Mouse (Mus musculus) cerebellum, postnatal 10 days (tissue): ENCODE data around the gene Myoz1.
A peak's percentile ranks its signal among the peaks of the same experiment; 100 is the strongest.

Experiments used
- DNase-seq, 2 experiments: peaks; one replicate each; pipeline ENCODE4 v3.0.0; 2021; ENCODE audit warnings: mixed read lengths in 2 of 2

Gene Myoz1

DNA sequence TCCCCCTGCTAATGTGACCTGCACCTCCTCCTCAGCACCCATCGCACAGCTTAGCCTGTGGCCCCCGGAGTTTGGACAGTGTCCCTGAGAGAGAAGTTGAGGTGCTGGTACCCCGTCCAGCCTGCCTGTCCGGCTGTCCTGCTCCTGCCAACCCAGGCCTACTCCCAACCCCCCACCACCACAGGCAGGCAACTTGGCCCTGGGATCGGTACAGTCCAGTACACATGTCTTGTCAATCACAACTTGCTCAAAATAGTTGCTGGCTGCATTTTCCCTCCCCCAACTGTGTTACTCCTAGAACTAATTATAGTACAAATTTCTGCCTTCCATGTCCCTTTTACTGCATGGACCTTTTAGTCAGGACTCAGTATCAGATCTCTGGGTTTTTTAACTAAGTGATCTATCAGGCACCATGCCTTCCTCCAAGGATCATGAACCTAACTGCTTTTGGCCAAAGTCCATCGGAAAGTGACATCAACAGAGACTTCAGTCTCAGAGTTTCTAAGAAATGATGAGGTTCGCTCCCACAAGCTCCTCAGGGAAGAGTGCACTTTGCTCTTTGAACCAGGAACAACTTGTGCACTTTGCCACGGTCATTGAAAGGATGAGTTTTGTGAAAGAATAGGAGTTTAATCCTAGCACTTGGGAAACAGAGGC, 11.9 kb upstream of the Myoz1 start, which contains the start of gene Synpo2l:
Synpo2l (minus strand) TSS at position 201 of the 657 bp plus-strand sequence.
- DNase-seq, result no peak

DNA sequence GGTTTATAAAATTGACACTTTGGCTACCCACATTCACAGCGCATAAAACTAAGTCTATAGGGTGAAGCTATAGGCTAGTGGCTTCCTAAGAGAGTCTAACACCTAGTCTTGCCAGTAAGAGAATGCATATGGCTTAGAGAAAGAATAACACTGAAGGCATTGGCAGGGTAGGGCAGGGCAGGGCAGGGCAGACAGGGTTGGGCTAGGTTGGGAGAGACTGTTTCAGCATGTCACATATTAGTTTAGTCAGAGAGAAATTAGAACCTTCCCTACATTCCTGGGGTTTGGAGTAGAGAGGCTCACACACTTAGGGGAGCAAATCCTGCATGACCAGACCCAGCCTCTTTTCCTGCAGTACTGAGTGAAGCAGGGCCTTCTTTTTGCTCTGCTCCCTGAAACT, 11.1 kb upstream of the Myoz1 start:
- no peak for DNase-seq

DNA sequence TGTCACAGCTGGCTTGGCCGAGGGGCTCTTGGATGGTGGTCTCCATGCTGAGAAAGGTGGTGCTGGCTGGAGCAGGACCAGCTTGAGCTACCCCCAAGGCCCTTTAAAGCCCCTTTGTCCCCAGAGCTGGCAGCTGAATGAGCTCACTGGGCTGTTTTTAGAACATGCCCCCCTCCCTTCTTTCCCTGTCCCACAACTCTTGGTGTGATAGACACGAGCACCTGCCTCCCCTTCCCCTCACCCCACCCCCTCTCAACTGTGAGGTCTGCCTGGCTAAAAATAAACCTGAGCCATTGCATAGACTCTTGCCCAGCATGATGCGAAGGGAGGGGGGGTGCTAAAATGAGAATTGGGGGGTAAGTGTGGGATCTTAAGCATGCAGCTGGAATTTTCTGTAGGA, 8.1 kb upstream of the Myoz1 start:
- no peak for DNase-seq

DNA sequence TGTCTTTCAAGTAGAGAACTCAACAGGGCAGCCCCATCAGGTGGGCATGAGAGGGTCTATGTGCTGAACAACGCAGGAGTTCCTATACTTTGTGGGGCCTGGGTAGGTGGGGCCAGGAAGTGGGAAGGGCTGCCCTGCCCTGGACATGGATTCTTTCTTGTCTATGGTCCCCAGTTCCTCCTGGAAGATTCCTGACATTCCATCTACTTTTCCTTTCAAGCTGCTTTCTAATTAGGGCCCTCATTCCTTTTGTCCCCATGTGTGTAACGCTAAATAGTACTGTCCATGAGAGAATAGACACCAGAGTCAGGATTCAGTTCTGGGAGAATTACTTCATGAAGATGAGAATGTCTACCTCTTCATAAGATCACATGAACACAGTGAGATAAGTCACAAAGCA, 7.3 kb upstream of the Myoz1 start:
- DNase-seq, result no peak

DNA sequence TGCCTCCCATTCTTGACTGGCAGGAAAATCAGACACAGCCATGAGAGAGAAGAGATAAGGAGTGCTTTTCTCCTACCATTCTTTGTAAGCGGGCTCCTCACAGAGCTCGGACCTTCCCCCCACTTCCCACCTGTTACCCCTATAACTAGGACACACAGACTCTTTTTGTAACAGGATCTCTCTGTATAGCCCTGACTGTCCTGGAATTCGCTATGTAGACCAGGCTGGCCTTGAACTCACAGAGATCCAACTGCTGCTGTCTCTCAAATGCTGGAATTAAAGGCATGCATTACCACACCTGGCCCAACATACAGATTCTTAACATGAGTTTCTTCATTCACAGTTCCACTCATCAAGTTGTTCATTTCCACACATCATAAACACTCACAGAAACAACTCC, 6.4 kb upstream of the Myoz1 start:
- no peak for DNase-seq

DNA sequence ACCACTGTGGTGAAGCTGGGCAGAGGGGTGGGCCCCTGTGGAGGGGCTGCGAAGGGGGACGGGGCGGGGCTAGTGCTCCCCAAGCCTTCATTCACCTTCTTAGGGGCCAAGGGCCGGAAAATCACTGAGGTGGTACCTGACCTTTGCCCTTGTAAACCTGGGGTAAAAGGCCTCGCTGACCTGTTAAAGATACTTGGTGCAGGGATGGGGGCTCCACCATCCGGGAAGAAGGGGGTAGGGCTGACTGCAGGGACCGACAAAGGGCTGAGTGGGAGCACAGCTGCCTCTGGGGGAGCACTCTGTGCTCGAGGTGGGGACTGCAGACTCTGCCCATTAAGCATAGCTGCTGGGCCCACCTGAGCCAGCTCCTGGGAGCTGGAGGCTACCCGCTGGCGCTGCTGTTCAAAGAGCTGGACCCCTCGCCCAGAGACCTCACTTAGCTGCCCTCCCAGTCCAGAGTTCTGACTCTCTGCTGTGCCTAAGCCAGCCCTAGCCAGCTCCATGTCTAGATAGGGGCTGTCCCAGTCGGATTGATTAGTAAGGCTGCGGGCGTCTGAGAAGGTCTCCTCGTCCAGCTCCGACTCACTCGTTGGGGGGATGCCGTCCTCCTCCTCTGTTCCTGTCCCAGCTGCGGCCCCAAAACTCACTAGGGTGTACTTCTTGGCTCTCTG, 5.5 kb upstream of the Myoz1 start:
- DNase-seq, result peak in 1 of 2 experiments; percentile 36

DNA sequence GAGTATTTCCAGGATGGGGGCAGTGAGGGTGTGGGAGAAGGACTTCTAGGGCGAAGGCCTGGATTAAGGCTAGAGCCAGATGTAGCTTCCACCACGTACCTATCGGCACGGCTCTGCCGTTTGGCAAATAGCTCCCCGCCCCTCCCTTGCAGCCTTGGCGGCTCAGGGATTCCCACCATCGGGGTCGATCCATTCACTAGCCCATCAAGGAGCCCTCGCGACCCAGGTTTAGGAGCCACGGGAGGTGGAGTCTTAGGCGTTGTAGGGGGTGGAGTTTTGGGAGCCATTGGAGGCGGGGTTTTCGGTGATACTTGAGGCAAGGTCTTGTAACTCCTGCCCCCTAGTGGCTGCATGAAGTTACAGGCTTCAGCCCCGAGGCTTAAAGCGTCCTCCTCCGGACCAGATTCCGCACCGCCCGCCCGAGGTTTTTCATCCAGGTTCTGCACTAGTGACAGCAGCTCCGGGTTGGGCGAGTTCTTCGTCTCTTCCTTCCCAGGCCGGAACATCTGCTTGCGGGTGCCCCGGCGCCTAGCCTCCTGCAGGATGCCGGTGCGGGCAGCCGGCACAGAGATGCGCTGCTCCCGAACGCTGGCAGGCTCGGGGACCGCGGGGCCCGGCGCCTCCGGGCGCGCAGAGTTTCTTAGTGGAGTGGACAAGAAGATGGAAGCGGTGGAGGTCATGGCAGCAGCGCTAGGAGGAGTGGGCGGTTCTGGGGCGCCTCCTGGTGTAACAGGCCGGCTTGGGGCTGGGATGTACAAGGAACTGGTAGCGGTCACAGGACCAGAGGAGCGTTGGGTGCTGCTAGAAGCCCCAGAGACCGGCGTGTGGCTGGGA, 4.7 kb upstream of the Myoz1 start:
- DNase-seq, result peak; percentile 98 to 99

DNA sequence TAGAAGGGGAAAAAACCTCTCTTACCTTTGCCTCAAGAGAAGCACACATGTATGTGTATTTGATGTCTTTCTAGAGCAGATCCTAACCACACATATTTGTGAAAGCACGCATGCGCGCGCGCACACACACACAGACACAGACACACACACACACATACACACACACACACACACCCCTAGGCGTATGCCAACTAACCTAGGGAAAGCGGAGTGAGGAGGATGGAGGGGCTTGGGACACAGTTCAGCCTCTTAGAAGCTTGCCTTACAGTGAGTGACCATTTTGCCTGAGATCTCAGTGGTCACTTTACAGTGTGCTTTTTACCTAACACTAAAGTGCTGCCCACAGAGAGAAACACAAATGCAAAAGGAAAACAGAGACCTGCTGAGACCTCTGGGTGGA, 3.3 kb upstream of the Myoz1 start:
- no peak for DNase-seq

DNA sequence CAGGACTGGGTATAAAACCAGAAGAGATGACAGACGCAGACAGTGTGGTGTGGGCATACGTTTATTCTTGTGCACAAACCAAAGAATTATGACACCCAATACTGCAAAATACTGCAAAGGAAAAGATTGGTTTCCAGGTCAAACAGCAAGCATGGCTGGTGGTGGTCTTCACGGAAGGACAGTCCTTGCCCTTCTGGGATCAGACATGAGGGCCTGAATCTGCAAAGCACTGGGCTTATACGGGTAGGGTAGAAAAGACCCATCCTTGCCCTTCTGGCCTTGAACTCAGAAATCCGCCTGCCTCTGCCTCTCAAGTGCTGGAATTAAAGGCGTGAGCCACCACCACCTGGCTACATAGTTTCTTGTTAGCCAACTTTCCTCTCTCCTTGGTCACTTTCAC, 2.6 kb upstream of the Myoz1 start:
- DNase-seq, result no peak

DNA sequence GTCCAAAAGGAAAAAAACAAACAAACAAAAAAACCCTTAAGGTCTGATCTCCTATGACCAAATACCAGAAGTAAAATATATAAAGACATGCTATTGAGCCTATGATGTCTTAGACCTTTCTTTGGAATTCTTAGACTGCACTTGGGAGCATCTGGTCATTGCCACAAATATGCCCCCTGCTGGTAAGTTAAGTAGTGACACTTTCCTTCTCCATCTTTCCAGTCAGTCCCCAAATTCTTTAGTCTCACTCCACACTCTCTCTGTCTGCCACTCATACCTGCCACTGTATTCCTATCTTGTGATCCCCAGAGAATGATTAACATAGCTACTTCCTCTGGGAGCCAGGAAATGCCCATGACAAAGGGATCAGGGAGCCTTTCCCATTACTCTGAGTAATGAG, 2.0 kb upstream of the Myoz1 start:
- DNase-seq, result peak; percentile 57 to 78

DNA sequence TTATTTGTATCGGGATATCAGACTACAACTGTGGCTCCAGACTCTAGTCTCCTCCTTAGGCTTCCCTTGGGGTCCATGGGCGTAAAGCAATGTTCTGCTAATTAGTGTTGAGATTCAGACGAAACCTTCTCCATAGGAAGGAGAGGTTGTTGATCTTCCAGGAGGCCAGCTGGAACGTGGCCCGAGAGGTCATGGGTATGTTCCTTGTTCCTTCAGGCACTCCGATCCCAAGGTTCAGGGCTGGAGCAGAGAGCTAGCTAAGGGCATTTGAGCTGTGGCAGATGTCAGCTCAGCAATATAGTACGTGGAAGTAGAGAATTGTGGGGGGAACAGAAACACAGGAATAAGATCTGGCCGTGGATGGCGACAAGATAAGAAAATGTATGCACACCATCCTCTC, 609 bp downstream of the Myoz1 start:
- no peak for DNase-seq

DNA sequence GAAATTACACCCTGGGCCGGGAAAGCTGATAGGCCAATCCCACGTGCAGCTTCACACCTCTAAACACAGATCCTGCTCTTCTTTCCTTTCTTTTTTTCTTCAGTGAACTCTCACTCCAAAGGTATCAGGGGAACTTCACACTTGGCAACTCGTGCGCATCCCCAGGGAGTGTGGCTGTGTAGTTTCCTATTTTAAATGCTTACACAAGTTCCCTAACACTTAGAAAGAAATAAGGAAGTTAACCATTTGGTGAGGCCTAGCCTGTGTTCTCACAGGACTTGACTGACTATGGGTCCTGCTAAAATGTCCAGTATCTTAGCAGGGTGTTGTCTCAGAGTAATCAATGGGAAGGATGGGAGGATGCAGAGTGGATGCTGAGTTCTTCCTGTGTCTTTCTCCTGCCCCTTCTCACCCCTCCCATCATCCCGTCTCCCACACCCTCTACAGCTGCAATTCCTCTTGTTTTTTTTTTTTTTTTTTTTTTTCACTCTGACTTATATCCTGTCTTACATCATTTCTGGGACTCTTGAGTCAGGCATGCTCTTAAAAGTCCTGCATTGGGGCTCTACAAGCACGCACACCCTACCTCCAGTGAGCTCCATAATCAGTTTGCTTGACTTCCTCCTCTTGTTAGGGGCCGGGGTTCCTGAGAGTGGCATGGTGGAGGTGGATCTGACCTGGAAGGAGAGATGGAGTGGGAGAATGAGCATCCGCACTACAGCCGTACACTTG, 1.5 kb downstream of the Myoz1 start:
- DNase-seq, result no peak

DNA sequence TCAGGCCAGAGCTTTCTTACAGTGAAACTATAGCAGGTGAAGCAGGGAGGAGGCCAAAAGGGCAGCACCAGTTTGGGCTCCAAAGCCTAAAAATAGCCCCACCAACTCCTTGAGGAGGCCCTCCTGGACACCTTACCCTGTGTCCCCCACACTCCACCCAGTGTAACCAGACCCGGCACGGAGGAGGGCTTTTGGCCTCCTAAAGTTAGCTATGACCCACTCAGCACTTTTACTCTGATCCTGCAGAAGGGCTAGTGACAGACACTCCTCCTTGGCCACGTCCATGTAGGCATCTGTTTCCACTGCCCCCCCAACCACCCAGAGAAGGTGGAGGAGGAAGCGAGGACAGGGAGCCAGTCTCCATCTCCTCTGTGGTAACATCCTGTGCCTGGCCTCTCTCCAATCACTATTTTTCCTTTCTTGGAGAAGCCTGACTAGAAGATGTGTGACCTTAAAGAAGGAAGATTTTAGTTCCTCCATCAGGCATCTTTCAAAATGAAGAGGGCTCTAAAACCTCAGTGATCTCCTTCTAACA, 4.6 kb downstream of the Myoz1 start:
- no peak for DNase-seq

DNA sequence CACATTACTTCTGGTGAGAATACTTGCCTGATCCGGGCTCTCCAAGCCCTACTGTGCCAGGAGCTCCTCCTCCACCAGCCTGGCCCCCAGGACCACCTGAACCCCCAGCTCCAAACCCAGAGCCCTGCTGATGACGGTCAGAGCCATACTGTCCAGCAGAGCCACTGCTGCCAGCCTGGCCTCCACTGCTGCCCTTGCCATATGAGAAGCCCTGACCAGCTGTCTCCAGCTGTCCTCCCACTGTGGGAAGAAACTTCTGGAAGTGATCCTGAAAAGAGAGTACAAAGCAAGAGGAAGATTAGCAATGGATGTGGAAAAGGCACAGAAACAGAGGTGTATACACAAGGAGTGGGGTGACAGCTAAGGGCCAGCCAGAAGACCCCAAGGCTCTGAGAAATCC, 5.3 kb downstream of the Myoz1 start:
- no peak for DNase-seq

DNA sequence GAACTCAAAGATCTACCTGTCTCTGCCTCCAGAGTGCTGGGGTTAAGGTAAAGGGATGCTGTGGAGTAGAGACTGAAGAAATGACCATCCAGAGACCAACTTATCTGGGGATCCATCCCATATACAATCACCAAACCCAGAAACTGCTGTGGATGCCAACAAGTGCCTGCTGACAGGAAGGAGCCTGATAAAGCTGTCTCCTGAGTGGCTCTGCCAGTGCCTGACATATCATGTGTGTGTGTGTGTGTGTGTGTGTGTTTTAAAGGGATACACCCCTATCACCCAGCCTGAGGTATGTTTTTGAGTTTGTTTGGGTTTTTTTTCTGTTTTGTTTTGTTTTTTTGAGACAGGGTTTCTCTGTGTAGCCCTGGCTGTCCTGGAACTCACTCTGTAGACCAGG, 10.0 kb downstream of the Myoz1 start:
- no peak for DNase-seq

DNA sequence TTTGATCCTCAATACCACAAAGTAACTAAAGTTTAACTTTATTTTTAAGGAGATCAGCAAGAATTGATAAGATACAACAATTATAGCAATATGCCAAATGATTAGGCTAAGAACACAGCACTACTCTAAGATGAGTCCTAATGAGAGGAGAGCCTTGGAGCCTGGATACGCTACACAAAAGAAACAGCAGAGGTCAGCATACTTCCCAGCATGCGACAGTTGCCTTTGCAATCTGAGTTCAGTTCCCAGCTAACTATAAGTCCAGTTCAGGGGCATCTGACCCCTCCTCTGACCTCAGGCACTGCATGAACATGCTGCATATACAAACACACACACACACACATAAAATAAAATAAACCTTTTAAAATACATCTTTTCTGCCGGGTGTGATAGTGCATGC, 10.8 kb downstream of the Myoz1 start:
- DNase-seq, result no peak

DNA sequence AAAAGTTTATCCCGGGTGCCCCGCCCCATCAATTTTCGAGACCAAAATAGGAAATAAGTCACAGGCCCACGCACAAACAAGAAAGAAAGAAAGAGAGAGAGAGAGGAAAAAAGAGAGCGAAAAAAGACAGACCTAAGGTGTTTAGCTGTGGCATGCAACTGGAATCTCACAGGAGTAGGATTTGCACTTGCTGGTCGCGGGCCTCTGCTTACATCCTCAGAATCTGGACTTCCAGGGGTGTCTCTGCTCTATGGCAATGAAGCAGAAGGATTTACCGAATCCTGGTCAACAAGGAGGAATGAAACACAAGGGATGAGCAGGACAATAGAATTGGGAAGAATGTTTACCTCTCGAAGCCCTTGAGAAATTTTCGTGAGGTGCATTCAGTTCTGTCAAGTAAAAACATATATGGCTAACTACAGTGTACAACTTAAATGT, 14.9 kb downstream of the Myoz1 start:
- DNase-seq, result no peak

DNA sequence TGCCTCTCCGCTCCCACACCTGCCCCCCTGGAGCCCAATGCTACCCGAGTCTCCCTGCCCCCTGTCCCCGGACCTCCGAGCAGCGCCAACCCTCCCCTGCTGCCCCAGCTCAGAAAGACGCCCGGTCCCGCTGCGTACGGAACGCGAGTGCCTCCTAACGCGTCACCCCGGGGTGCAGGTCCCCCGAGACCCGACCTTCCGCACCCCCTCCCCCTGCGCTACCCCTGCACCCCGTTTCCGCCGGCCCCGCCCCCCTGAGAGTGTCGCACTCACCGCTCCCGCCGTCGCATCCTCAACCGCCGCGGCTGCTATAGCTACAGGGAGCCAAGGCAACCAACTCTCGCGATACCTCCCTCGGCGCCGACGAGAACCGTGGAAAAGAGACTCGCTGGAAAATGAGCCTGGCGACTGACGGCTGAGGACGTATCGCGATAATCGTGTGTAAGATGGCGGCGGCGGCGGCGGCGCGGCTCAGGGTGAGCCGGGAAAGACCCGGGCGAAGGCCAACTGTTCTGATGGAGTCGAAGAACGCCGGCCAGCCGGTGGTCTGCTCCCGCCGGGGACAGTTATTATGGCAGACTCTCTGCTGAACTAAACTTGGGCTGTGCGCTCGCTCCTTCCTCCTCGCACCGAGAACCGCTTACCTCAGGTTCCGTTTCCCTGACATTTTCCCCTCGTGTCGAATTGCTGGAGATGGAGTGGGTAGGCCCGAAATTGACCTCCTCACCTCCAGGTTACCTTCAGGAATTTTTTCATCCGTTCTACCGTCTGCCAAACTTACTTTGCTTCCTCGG, 15.5 kb downstream of the Myoz1 start, which contains the start of gene Usp54:
Usp54 (minus strand) TSS at position 420 of the 794 bp plus-strand sequence.
- DNase-seq, result peak; percentile 99

DNA sequence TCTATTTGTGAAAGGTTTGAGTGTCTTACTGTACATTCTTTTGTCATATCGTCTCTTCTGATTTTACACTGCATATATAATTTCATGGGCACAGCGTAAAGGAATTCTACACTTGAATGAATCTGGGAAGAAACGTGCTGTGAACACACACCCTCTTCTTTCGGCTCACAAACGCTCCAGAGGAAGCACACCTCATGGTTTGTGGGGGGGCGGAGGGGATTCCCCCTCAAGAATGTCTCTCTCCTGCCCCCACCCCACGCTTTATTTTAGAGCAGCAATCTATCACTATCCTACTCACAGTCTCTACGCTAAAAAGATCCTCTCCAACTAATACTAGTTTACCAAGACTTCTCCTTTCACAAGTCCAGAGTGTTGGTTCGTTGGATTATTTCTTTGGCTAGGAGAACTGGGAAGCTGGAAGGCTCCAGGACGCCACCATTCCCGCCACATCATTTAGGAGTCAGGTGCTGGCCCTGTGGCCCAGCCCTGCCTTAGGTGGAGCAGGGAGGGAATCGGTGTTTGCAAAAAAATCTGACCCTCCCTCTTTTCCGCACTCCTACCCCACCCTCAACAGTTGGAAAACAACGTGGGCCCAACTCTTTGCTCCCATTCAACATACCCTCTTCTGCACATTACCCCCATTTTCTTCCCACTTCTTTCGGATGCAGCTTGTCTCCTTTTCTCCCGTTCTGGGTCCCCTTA, 16.3 kb downstream of the Myoz1 start:
- DNase-seq, result peak; percentile 41 to 47

DNA sequence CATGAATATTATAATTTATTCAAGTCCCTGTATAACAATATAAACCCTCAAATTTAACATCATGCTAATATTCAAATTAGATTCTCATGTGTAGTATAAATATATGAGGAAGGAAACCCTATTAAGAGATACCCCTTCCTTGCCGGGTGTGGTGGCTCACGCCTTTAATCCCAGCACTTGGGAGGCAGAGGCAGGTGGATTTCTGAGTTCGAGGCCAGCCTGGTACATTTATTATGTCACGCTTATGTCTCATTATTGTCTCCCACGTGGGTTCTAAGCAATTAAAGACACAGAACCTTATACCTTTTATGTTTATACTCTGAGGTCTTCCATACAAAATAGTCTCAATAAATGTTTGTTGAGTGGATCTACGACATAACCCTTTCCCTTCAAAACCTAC, 17.6 kb downstream of the Myoz1 start:
- no peak for DNase-seq
